Mouse (Mus musculus): ENCODE measurements around the gene Eif2b1. TPM values are rescaled to one million over a fixed set of nuclear protein-coding genes. Genes with fewer than 3 reads are reported as not detected.
"Not testable (repeated sequence)": the region's sequence is repeated elsewhere in the genome, so short reads cannot be mapped to it uniquely, and the experiment has no call there.

Eif2b1 gene
- polyA plus RNA-seq (2012; ENCODE audit: insufficient read depth, insufficient read length, missing spikeins) = 28.3 and 32.1 TPM in 2 replicates

- peaks cover 6% of the 10 kb centered on the region; the same call in 1 of the 2 replicates for H3K4me1 ChIP-seq (ENCODE audit: control insufficient read depth, insufficient read depth, insufficient read length, low read length)
- H3K27ac ChIP-seq (replicated peaks; ENCODE audit: low read depth, low read length) = peak within 1 kb of the TSS; percentile 45
- peak within 1 kb of the TSS; percentile 90 for H3K4me3 ChIP-seq (ENCODE audit: insufficient read depth, low read depth, low read length)
Measured at GRCm38 (mm10) chr5:124578633-124579317, at the start of gene Eif2b1, which contains the start of gene Gtf2h3. Eif2b1 (minus strand) TSS chr5:124579131. Gtf2h3 (plus strand) TSS chr5:124579140.

GRCm38 (mm10) chr5:124624291-124624690 lies 45.4 kb upstream of the Eif2b1 start:
- peaks cover 4% of the 10 kb centered on the region; the same call in 1 of the 2 replicates for H3K4me1 ChIP-seq (ENCODE audit: control insufficient read depth, insufficient read depth, insufficient read length, low read length)
- no peak overlapping the region for H3K4me3 ChIP-seq (ENCODE audit: insufficient read depth, low read depth, low read length)
- H3K27ac ChIP-seq (replicated peaks; ENCODE audit: low read depth, low read length) = no peak overlapping the region

DNA sequence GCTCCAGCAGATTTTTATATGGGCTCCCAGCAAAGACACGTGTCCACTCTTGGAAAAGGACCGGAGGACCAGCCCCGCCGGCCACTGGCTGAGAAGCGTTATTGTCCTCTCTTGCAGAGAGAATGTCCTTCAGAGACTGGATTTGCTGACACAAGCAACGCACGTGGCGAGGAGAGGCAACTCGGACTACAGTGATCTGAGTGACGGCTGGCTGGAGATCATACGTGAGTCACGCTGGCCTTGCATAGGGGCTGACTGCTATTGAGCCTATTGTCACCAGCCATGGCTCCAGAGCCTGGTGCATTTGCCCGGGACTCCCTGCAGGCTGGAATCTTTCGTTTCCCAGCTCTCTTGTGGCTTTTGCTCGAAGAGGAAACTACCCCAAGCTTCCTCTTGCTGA lies 44.0 kb upstream of the Eif2b1 start:
- no peak overlapping the region for H3K27ac ChIP-seq (replicated peaks; ENCODE audit: low read depth, low read length)
- H3K4me3 ChIP-seq (ENCODE audit: insufficient read depth, low read depth, low read length) = no peak overlapping the region
- H3K4me1 ChIP-seq (ENCODE audit: control insufficient read depth, insufficient read depth, insufficient read length, low read length) = no peaks in the 10 kb centered on the region

GRCm38 (mm10) chr5:124621362-124621761 lies 42.4 kb upstream of the Eif2b1 start:
- H3K27ac ChIP-seq (replicated peaks; ENCODE audit: low read depth, low read length) = no peak overlapping the region
- H3K4me3 ChIP-seq (ENCODE audit: insufficient read depth, low read depth, low read length) = no peak overlapping the region
- no peaks in the 10 kb centered on the region for H3K4me1 ChIP-seq (ENCODE audit: control insufficient read depth, insufficient read depth, insufficient read length, low read length)

- Histone ChIP-seq H3K27ac (replicated peaks; ENCODE audit: low read depth, low read length) (no peak overlapping the region), H3K4me1 (ENCODE audit: control insufficient read depth, insufficient read depth, insufficient read length, low read length) (no peaks in the 10 kb centered on the region), H3K4me3 (ENCODE audit: insufficient read depth, low read depth, low read length) (no peak overlapping the region)
Measured at GRCm38 (mm10) chr5:124618711-124619110, 39.8 kb upstream of the Eif2b1 start.

GRCm38 (mm10) chr5:124614709-124615108 lies 35.8 kb upstream of the Eif2b1 start:
- Histone ChIP-seq H3K27ac (replicated peaks; ENCODE audit: low read depth, low read length) (peak overlapping the region; percentile 65), H3K4me1 (ENCODE audit: control insufficient read depth, insufficient read depth, insufficient read length, low read length) (no peaks in the 10 kb centered on the region), H3K4me3 (ENCODE audit: insufficient read depth, low read depth, low read length) (no peak overlapping the region)

DNA sequence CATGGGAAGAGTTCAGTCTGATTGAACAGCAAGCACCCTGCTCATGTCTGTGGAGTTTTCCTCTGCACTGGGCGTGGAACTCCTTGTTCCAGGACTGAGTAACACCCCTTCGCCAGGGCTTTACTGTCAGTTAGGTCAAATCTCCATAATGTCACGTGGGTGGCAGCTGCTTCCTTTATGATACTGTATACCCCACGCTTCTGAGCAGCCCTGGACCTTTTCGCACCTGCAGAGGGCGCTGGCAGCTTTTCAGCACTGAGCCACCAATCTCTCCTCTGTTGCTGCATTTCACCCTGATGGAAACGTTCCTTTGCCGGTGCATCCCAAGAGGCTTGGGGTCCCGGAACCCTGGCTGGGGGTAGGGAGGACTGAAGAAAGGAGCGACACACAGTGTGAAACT lies 32.0 kb upstream of the Eif2b1 start:
- no peak overlapping the region for H3K4me3 ChIP-seq (ENCODE audit: insufficient read depth, low read depth, low read length)
- H3K27ac ChIP-seq (replicated peaks; ENCODE audit: low read depth, low read length) = no peak overlapping the region

GRCm38 (mm10) chr5:124605041-124605622 lies 26.2 kb upstream of the Eif2b1 start:
- no peak overlapping the region for H3K4me3 ChIP-seq (ENCODE audit: insufficient read depth, low read depth, low read length)
- no peaks in the 10 kb centered on the region for H3K4me1 ChIP-seq (ENCODE audit: control insufficient read depth, insufficient read depth, insufficient read length, low read length)
- no peak overlapping the region for H3K27ac ChIP-seq (replicated peaks; ENCODE audit: low read depth, low read length)

More for the DNA sequence above, 32.0 kb upstream of the Eif2b1 start:
- no peaks in the 10 kb centered on the region for H3K4me1 ChIP-seq (ENCODE audit: control insufficient read depth, insufficient read depth, insufficient read length, low read length)

GRCm38 (mm10) chr5:124604296-124604695 lies 25.4 kb upstream of the Eif2b1 start:
- Histone ChIP-seq H3K4me1 (ENCODE audit: control insufficient read depth, insufficient read depth, insufficient read length, low read length) (no peaks in the 10 kb centered on the region), H3K4me3 (ENCODE audit: insufficient read depth, low read depth, low read length) (no peak overlapping the region), H3K27ac (replicated peaks; ENCODE audit: low read depth, low read length) (no peak overlapping the region)

DNA sequence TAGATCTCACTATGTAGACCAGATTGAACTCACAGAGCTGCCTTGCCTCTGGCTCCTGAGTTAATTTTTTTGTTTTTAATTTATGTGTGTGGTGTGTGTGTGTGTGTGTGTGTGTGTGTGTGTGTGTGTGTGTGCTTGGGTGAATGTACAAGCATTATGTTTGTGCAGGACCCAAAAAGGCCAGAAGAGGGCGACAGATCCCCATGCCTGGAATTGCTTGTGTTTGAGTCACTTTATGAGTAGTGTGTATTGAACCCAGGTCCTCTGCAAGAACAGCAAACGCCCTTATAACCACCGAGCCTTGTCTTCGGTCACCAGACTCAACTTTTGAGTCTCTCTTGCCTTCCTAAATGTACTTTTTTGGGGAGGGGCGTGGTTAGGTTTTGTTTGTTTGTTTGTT lies 23.4 kb upstream of the Eif2b1 start:
- no peaks in the 10 kb centered on the region for H3K4me1 ChIP-seq (ENCODE audit: control insufficient read depth, insufficient read depth, insufficient read length, low read length)
- no peak overlapping the region for H3K4me3 ChIP-seq (ENCODE audit: insufficient read depth, low read depth, low read length)
- H3K27ac ChIP-seq (replicated peaks; ENCODE audit: low read depth, low read length) = no peak overlapping the region

- H3K4me1 ChIP-seq (ENCODE audit: control insufficient read depth, insufficient read depth, insufficient read length, low read length); H3K4me3 ChIP-seq (ENCODE audit: insufficient read depth, low read depth, low read length); H3K27ac ChIP-seq (replicated peaks; ENCODE audit: low read depth, low read length): not testable (repeated sequence)
Measured at GRCm38 (mm10) chr5:124599726-124600125, 20.8 kb upstream of the Eif2b1 start.

- no peak overlapping the region for H3K27ac ChIP-seq (replicated peaks; ENCODE audit: low read depth, low read length)
- no peaks in the 10 kb centered on the region for H3K4me1 ChIP-seq (ENCODE audit: control insufficient read depth, insufficient read depth, insufficient read length, low read length)
- peak overlapping the region; percentile 68 for H3K4me3 ChIP-seq (ENCODE audit: insufficient read depth, low read depth, low read length)
Measured at GRCm38 (mm10) chr5:124598224-124599174, 19.6 kb upstream of the Eif2b1 start.

GRCm38 (mm10) chr5:124592768-124593167 lies 13.8 kb upstream of the Eif2b1 start:
- Histone ChIP-seq H3K27ac (replicated peaks; ENCODE audit: low read depth, low read length) (no peak overlapping the region), H3K4me1 (ENCODE audit: control insufficient read depth, insufficient read depth, insufficient read length, low read length) (no peaks in the 10 kb centered on the region), H3K4me3 (ENCODE audit: insufficient read depth, low read depth, low read length) (no peak overlapping the region)

DNA sequence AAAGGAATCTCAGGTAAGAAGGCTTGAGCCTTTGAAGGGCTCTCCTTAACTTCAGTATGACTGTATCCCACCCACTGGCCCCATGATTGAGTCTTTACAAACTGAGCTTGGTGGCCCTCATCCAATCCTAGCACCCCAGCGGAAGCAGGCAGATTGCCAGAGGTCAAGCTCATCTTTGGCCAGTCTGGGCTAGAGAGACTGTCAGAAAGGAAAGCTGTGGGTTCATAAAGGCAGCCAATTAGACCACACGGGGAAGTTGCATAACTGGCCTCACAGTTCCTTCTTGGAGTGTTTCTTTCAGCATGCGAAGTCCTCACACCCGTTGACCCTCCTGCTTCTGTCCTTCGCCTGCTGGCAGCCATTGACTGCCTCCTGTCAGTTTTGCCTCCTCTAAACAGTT lies 3.6 kb upstream of the Eif2b1 start:
- Histone ChIP-seq H3K4me1 (ENCODE audit: control insufficient read depth, insufficient read depth, insufficient read length, low read length) (peaks cover 6% of the 10 kb centered on the region; the same call in 1 of the 2 replicates), H3K4me3 (ENCODE audit: insufficient read depth, low read depth, low read length) (no peak overlapping the region), H3K27ac (replicated peaks; ENCODE audit: low read depth, low read length) (no peak overlapping the region)

DNA sequence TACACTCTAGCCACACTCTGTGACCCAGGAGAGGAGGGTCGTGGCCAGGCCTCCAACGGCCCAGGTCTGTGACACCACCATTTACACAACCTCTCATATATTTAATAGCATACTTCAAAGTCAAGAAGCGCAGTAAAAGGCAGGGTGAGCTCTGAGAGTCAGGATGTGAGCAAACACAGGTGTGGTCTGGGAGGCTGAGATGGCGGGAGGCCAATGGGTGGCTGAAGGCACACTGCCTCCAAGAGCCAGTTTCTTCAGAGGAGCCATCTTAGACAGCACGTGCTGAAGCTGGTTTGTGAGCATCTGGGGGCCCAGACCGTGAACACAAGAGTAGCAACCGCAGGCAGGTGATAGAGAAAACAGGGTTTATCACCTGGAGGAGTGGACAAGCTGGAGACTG lies 3.5 kb downstream of the Eif2b1 start:
- Histone ChIP-seq H3K27ac (replicated peaks; ENCODE audit: low read depth, low read length) (no peak overlapping the region), H3K4me3 (ENCODE audit: insufficient read depth, low read depth, low read length) (no peak overlapping the region), H3K4me1 (ENCODE audit: control insufficient read depth, insufficient read depth, insufficient read length, low read length) (peaks cover 6% of the 10 kb centered on the region; the same call in 1 of the 2 replicates)

Data from brown adipose tissue, adult 24 weeks (tissue).